Mouse (Mus musculus) intestine, embryonic 16.5 days (tissue): ENCODE measurements around the gene Rps6kb2. TPM values are rescaled to one million over a fixed set of nuclear protein-coding genes. Genes with fewer than 3 reads are reported as not detected.

Source experiments
- ATAC-seq: fragments of 200-750 bp; cut with Nextera tagmentation; 2 replicates; pipeline ENCODE4 v1.8.0; 2017; ENCODE audit warnings: moderate TSS enrichment, moderate library complexity
- H3K27ac ChIP-seq: fragments of 300-500 bp; sonication (generic); 2 replicates; pipeline ENCODE4 v1.5.1; 2014; ENCODE audit warnings: mild to moderate bottlenecking, low read length
- H3K27me3 ChIP-seq: fragments of 300-500 bp; sonication (generic); replicated peaks from 2 replicates; pipeline ENCODE4 v1.6.1; 2014; ENCODE audit warnings: low read length, control low read depth, mixed read lengths; ENCODE audit not compliant: control insufficient read depth, insufficient read depth
- H3K36me3 ChIP-seq: fragments of 300-500 bp; sonication (generic); 2 replicates; pipeline ENCODE4 v1.6.1; 2014; ENCODE audit warnings: low read length, control low read depth; ENCODE audit not compliant: control insufficient read depth, insufficient read depth
- H3K4me1 ChIP-seq: fragments of 300-500 bp; sonication (generic); 2 replicates; pipeline ENCODE4 v1.6.1; 2014; ENCODE audit warnings: low read length, control low read depth, mixed read lengths; ENCODE audit not compliant: control insufficient read depth, insufficient read depth
- H3K4me2 ChIP-seq: fragments of 300-500 bp; sonication (generic); 2 replicates; pipeline ENCODE4 v1.6.1; 2014; ENCODE audit warnings: low read depth, low read length, control low read depth
- H3K4me3 ChIP-seq: fragments of 300-500 bp; sonication (generic); 2 replicates; pipeline ENCODE4 v1.5.1; 2014; ENCODE audit warnings: mild to moderate bottlenecking, low read length
- H3K9ac ChIP-seq: fragments of 300-500 bp; sonication (generic); 2 replicates; pipeline ENCODE4 v1.6.1; 2014; ENCODE audit warnings: low read depth, low read length
- H3K9me3 ChIP-seq: fragments of 300-500 bp; sonication (generic); 2 replicates; pipeline ENCODE4 v1.6.1; 2016; ENCODE audit warnings: low read length, control low read depth; ENCODE audit not compliant: control insufficient read depth
- WGBS: fragments of 180-500 bp; shearing (Covaris S2); extraction: QIAGEN DNeasy Blood & Tissue Kit; methylation state at CpG from one replicate; pipeline ENCODE4 v1.1.7; 2014; 5-methylcytosine and 5-hydroxymethylcytosine counted together
- polyA plus RNA-seq: library from polyadenylated mRNA; unstranded; fragments of >200 nt; fragmentation: Nextera tagmentation; extraction: Ambion mirVana; gene quantifications from 2 replicates; pipeline ENCODE4 v1.2.1, GENCODE M21; 2015

Rps6kb2 gene
- 43.9 and 49.7 TPM in 2 replicates for polyA plus RNA-seq

DNA sequence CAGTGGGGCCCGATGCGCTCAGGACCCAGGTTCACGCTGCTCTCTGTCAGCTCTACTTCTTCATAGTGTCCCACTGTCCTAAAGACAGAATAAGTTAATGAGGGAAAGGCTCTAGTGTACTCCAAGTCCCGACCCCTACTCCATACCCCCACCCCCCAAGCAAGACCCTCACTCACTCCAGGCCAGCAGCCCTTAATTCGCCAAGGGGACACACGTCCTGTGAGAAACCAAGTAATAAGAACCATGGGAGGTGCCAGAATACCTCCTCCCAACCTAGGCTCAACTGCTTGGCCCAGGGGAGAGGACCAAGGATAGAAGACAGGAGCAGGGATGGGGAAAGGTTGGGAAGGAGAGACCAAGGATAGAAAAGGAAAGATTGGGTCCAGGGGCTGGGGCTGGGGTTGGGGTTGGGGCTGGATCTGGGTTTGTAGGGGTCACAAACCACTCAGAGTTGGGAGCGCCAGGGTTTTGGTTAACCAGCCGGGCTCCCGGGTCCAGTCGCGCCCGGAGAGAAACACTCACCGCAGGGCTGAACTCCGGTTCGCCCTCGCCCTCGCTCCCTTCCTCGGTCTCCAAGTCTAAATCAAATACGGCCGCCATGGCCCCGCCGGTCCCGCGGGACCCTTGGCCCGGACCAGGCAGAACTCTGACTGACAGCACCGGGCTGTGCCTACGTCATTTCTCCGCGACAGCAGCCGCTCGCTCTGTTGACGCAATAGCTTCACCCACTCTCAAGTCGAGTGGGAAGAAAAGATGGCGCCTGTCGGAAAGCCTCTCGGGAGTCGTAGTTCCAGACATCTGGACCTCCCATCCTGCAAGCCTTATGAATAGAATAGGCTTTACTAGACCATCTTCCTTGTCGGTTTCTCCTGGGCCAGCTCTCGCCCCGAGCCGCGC lies at the start of gene Rps6kb2:
Gene Rps6kb2 (minus strand): TSS at position 709 of the 897 bp plus-strand sequence.
- H3K27ac ChIP-seq = peak within 1 kb of the TSS; percentile 34
- WGBS = 7% methylated on average over 42 of the region's 42 CpGs
- H3K9ac ChIP-seq = peak within 1 kb of the TSS; percentile 85
- peak within 1 kb of the TSS; percentile 76 for H3K4me3 ChIP-seq
- peak; percentile 84 for ATAC-seq
- H3K4me2 ChIP-seq = peak within 1 kb of the TSS; percentile 95
- no peaks in the 10 kb centered on the region for H3K27me3 ChIP-seq
- peaks cover 12% of the 10 kb centered on the region for H3K4me1 ChIP-seq
- H3K36me3 ChIP-seq = peaks cover 7% of the 10 kb centered on the region; the same call in 1 of the 2 replicates
- H3K9me3 ChIP-seq = no peaks in the 10 kb centered on the region

GRCm38 (mm10) chr19:4211891-4212588 lies 48.9 kb upstream of the Rps6kb2 start:
- Histone ChIP-seq H3K9ac (peak overlapping the region; percentile 16; the same call in 1 of the 2 replicates), H3K4me3 (no peak overlapping the region), H3K27ac (no peak overlapping the region), H3K36me3 (no peaks in the 10 kb centered on the region), H3K27me3 (no peaks in the 10 kb centered on the region), H3K9me3 (no peaks in the 10 kb centered on the region), H3K4me1 (peaks cover 33% of the 10 kb centered on the region), H3K4me2 (no peak overlapping the region)
- WGBS = 59% methylated on average over 4 of the region's 4 CpGs
- ATAC-seq = no peak

- Histone ChIP-seq H3K4me2 (no peak overlapping the region), H3K27ac (no peak overlapping the region), H3K9me3 (no peaks in the 10 kb centered on the region), H3K4me1 (peaks cover 14% of the 10 kb centered on the region), H3K4me3 (no peak overlapping the region), H3K27me3 (no peaks in the 10 kb centered on the region), H3K9ac (no peak overlapping the region), H3K36me3 (no peaks in the 10 kb centered on the region)
- ATAC-seq = no peak
- WGBS = 70% methylated on average over 5 of the region's 5 CpGs
These were observed 45.4 kb upstream of the Rps6kb2 start for GRCm38 (mm10) chr19:4208563-4208962.

- no peaks in the 10 kb centered on the region for H3K9me3 ChIP-seq
- 5% methylated on average over 2 of the region's 2 CpGs for WGBS
- no peak overlapping the region for H3K9ac ChIP-seq
- no peaks in the 10 kb centered on the region for H3K36me3 ChIP-seq
- no peak overlapping the region for H3K4me2 ChIP-seq
- H3K27ac ChIP-seq = no peak overlapping the region
- H3K4me3 ChIP-seq = no peak overlapping the region
- ATAC-seq = peak; percentile 64; the same call in 1 of the 2 replicates
- no peaks in the 10 kb centered on the region for H3K27me3 ChIP-seq
- H3K4me1 ChIP-seq = peaks cover 3% of the 10 kb centered on the region; the same call in 1 of the 2 replicates
These were observed 43.8 kb upstream of the Rps6kb2 start for GRCm38 (mm10) chr19:4206971-4207370.

- Histone ChIP-seq H3K36me3 (no peaks in the 10 kb centered on the region), H3K27ac (no peak overlapping the region), H3K4me3 (no peak overlapping the region), H3K27me3 (no peaks in the 10 kb centered on the region), H3K9me3 (no peaks in the 10 kb centered on the region), H3K9ac (no peak overlapping the region), H3K4me2 (no peak overlapping the region), H3K4me1 (peaks cover 12% of the 10 kb centered on the region)
- 59% methylated on average over 4 of the region's 4 CpGs for WGBS
- ATAC-seq = no peak
These were observed 41.7 kb upstream of the Rps6kb2 start for GRCm38 (mm10) chr19:4204889-4205288.

GRCm38 (mm10) chr19:4203604-4204326 lies 40.6 kb upstream of the Rps6kb2 start:
- H3K9me3 ChIP-seq = no peaks in the 10 kb centered on the region
- peaks cover 12% of the 10 kb centered on the region for H3K4me1 ChIP-seq
- WGBS = 70% methylated on average over 13 of the region's 13 CpGs
- 0 out of 2 replicates have a peak, but pooled peaks cover 2% of the 10 kb centered on the region for H3K36me3 ChIP-seq
- no peak for ATAC-seq
- no peak overlapping the region for H3K4me3 ChIP-seq
- no peak overlapping the region for H3K27ac ChIP-seq
- H3K27me3 ChIP-seq = no peaks in the 10 kb centered on the region
- H3K4me2 ChIP-seq = no peak overlapping the region
- no peak overlapping the region for H3K9ac ChIP-seq

GRCm38 (mm10) chr19:4203148-4203547 lies 40.0 kb upstream of the Rps6kb2 start:
- WGBS = 60% methylated on average over 3 of the region's 3 CpGs
- ATAC-seq = no peak
- no peak overlapping the region for H3K27ac ChIP-seq
- no peak overlapping the region for H3K9ac ChIP-seq
- no peak overlapping the region for H3K4me3 ChIP-seq
- no peaks in the 10 kb centered on the region for H3K27me3 ChIP-seq
- peaks cover 12% of the 10 kb centered on the region for H3K4me1 ChIP-seq
- no peaks in the 10 kb centered on the region for H3K9me3 ChIP-seq
- no peak overlapping the region for H3K4me2 ChIP-seq
- 0 out of 2 replicates have a peak, but pooled peaks cover 2% of the 10 kb centered on the region for H3K36me3 ChIP-seq

DNA sequence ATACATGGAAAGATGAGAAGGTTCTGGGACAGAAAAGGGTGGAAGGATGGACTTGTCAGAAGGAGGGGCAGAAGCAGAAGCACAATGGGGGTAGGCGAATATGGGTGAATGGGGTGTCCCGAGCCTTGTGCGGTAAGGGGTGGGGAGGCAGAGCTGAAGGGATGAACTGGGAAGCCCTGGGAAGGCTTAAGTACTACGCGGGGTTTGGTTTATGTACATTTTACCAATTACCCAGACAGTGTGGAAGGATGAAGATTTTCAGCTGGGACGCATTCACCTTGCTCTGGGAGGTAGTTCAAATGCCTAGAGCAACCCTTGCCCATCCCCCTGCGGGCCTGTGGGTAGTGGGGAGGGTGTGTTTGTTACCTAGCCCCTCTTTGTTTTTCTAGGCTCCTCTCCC lies 39.0 kb upstream of the Rps6kb2 start:
- Histone ChIP-seq H3K4me2 (peak overlapping the region; percentile 99), H3K4me1 (peaks cover 15% of the 10 kb centered on the region), H3K9ac (peak overlapping the region; percentile 85), H3K4me3 (peak overlapping the region; percentile 78), H3K27me3 (no peaks in the 10 kb centered on the region), H3K36me3 (0 out of 2 replicates have a peak, but pooled peaks cover 6% of the 10 kb centered on the region), H3K9me3 (no peaks in the 10 kb centered on the region), H3K27ac (no peak overlapping the region; the same call in 1 of the 2 replicates)
- 0 out of 2 replicates have a peak, but pooled peaks have one; percentile 5 for ATAC-seq
- 31% methylated on average over 7 of the region's 7 CpGs for WGBS
